Mouse (Mus musculus): ENCODE measurements around the gene Sprr2b. TPM values are rescaled to one million over a fixed set of nuclear protein-coding genes. Genes with fewer than 3 reads are reported as not detected.

Sprr2b gene
- polyA plus RNA-seq (2012; rRNA removed; ENCODE audit: low replicate concordance) = 1.1 TPM in 1 of 2 replicates, not detected in the other

GRCm38 (mm10) chr3:92316320-92316719 lies at the start of gene Sprr2b:
Sprr2b (plus strand) TSS chr3:92316620.

GRCm38 (mm10) chr3:92285101-92285500 lies 31.3 kb upstream of the Sprr2b start, which contains the start of gene Sprr2a3:
Sprr2a3 (plus strand) TSS chr3:92285417.

GRCm38 (mm10) chr3:92338840-92339239 lies 22.4 kb downstream of the Sprr2b start, which contains the start of gene Sprr2d:
Sprr2d (plus strand) TSS chr3:92339140.

GRCm38 (mm10) chr3:92351843-92352242 lies 35.4 kb downstream of the Sprr2b start, which contains the start of gene Sprr2e:
Sprr2e (plus strand) TSS chr3:92352143.

GRCm38 (mm10) chr3:92364887-92365286 lies 48.5 kb downstream of the Sprr2b start, which contains the start of gene Sprr2f:
Sprr2f (plus strand) TSS chr3:92365187.

Other genes starting within 250 kb of the Sprr2b start
- gene Lor, start 233.5 kb upstream of the Sprr2b start, polyA plus RNA-seq (2012; rRNA removed; ENCODE audit: low replicate concordance) = 0.54 TPM in 1 of 2 replicates, not detected in the other
- gene Prr9, start 192.7 kb upstream of the Sprr2b start, polyA plus RNA-seq (2012; rRNA removed; ENCODE audit: low replicate concordance) = not detected in 2 replicates
- not detected in 2 replicates for gene Lelp1, start 173.9 kb upstream of the Sprr2b start, polyA plus RNA-seq (2012; rRNA removed; ENCODE audit: low replicate concordance)
- 0.62 TPM in 1 of 2 replicates, not detected in the other for gene Sprr2a1, start 100.8 kb upstream of the Sprr2b start, polyA plus RNA-seq (2012; rRNA removed; ENCODE audit: low replicate concordance)
- 6.5 and 104 TPM in 2 replicates for gene Sprr2a2, start 100.7 kb upstream of the Sprr2b start, polyA plus RNA-seq (2012; rRNA removed; ENCODE audit: low replicate concordance)
- 0.27 and 7.1 TPM in 2 replicates for gene Sprr2a3, start 31.2 kb upstream of the Sprr2b start, polyA plus RNA-seq (2012; rRNA removed; ENCODE audit: low replicate concordance)
- 0.63 TPM in 1 of 2 replicates, not detected in the other for gene Sprr2d, start 22.5 kb downstream of the Sprr2b start, polyA plus RNA-seq (2012; rRNA removed; ENCODE audit: low replicate concordance)
- 0.60 TPM in 1 of 2 replicates, not detected in the other for gene Sprr2e, start 35.5 kb downstream of the Sprr2b start, polyA plus RNA-seq (2012; rRNA removed; ENCODE audit: low replicate concordance)
- 2.5 and 478 TPM in 2 replicates for gene Sprr2f, start 48.6 kb downstream of the Sprr2b start, polyA plus RNA-seq (2012; rRNA removed; ENCODE audit: low replicate concordance)
- not detected in 2 replicates for gene Sprr2h, start 69.1 kb downstream of the Sprr2b start, polyA plus RNA-seq (2012; rRNA removed; ENCODE audit: low replicate concordance)
- gene Sprr2i, start 91.4 kb downstream of the Sprr2b start, polyA plus RNA-seq (2012; rRNA removed; ENCODE audit: low replicate concordance) = not detected in 2 replicates
- gene Sprr2j-ps, start 101.5 kb downstream of the Sprr2b start, polyA plus RNA-seq (2012; rRNA removed; ENCODE audit: low replicate concordance) = not detected in 2 replicates
- gene Gm9774, start 112.8 kb downstream of the Sprr2b start, polyA plus RNA-seq (2012; rRNA removed; ENCODE audit: low replicate concordance) = 9.2 and 13.3 TPM in 2 replicates
- not detected in 2 replicates for gene Sprr2k, start 116.0 kb downstream of the Sprr2b start, polyA plus RNA-seq (2012; rRNA removed; ENCODE audit: low replicate concordance)
- not detected in 2 replicates for gene Sprr1b, start 122.2 kb downstream of the Sprr2b start, polyA plus RNA-seq (2012; rRNA removed; ENCODE audit: low replicate concordance)
- gene Sprr3, start 142.1 kb downstream of the Sprr2b start, polyA plus RNA-seq (2012; rRNA removed; ENCODE audit: low replicate concordance) = 0.09 TPM in 1 of 2 replicates, not detected in the other
- 0.37 and 22.2 TPM in 2 replicates for gene Sprr1a, start 169.3 kb downstream of the Sprr2b start, polyA plus RNA-seq (2012; rRNA removed; ENCODE audit: low replicate concordance)
- gene Sprr4, start 183.9 kb downstream of the Sprr2b start, polyA plus RNA-seq (2012; rRNA removed; ENCODE audit: low replicate concordance) = not detected in 2 replicates
- gene 2310046K23Rik, start 217.9 kb downstream of the Sprr2b start, polyA plus RNA-seq (2012; rRNA removed; ENCODE audit: low replicate concordance) = not detected in 2 replicates

Data from subcutaneous adipose tissue, adult 2 months (tissue).